Mouse (Mus musculus) midbrain, embryonic 13.5 days (tissue): ENCODE measurements at regions not wholly inside any gene's neighbourhood (a gene's known extent, or its start where the extent isn't known, plus 50 kb on each side); places are given as distances from the start of the nearest gene placed in this dataset.

Experiments
- ATAC-seq: fragments of 200-750 bp; cut with Nextera tagmentation; 2 replicates; pipeline ENCODE4 v1.8.0; 2017; ENCODE audit warnings: mild to moderate bottlenecking, moderate TSS enrichment, moderate library complexity
- H3K27ac ChIP-seq: fragments of 300-500 bp; sonication (generic); 2 replicates; pipeline ENCODE4 v1.5.1; 2015; ENCODE audit warnings: inconsistent platforms, mild to moderate bottlenecking, moderate library complexity
- H3K27me3 ChIP-seq: fragments of 300-500 bp; sonication (generic); 2 replicates; pipeline ENCODE4 v1.6.1; 2015; ENCODE audit warnings: mild to moderate bottlenecking, inconsistent platforms
- H3K36me3 ChIP-seq: fragments of 300-500 bp; sonication (generic); 2 replicates; pipeline ENCODE4 v1.6.1; 2015; ENCODE audit warnings: mild to moderate bottlenecking, inconsistent platforms
- H3K4me1 ChIP-seq: fragments of 300-500 bp; sonication (generic); replicated peaks from 2 replicates; pipeline ENCODE4 v1.6.1; 2015; ENCODE audit warnings: inconsistent platforms
- H3K4me2 ChIP-seq: fragments of 300-500 bp; sonication (generic); replicated peaks from 2 replicates; pipeline ENCODE4 v1.6.1; 2015; ENCODE audit warnings: moderate library complexity, mild to moderate bottlenecking, inconsistent platforms
- H3K4me3 ChIP-seq: fragments of 300-500 bp; sonication (generic); replicated peaks from 2 replicates; pipeline ENCODE4 v1.5.1; 2015; ENCODE audit warnings: mild to moderate bottlenecking, inconsistent platforms
- H3K9ac ChIP-seq: fragments of 300-500 bp; sonication (generic); replicated peaks from 2 replicates; pipeline ENCODE4 v1.6.1; 2015; ENCODE audit warnings: mild to moderate bottlenecking, inconsistent platforms
- H3K9me3 ChIP-seq: fragments of 300-500 bp; sonication (generic); 2 replicates; pipeline ENCODE4 v1.6.1; 2016; ENCODE audit warnings: mild to moderate bottlenecking, inconsistent platforms
- WGBS: fragments of 180-500 bp; shearing (Covaris S2); methylation state at CpG from one replicate; pipeline ENCODE4 v1.1.7; 2015; 5-methylcytosine and 5-hydroxymethylcytosine counted together

GRCm38 (mm10) chr1:57032407-57032806 lies 54.0 kb upstream of the Satb2 start:
- 84% methylated on average over 2 of the region's 2 CpGs for WGBS
- Histone ChIP-seq H3K4me1 (no peaks in the 10 kb centered on the region), H3K36me3 (no peaks in the 10 kb centered on the region), H3K4me3 (no peak overlapping the region), H3K4me2 (no peak overlapping the region), H3K9me3 (no peaks in the 10 kb centered on the region), H3K9ac (no peak overlapping the region), H3K27me3 (no peaks in the 10 kb centered on the region), H3K27ac (no peak overlapping the region)
- ATAC-seq, result no peak

- no peaks in the 10 kb centered on the region for H3K27me3 ChIP-seq
- H3K9ac ChIP-seq, result no peak overlapping the region
- no peaks in the 10 kb centered on the region for H3K36me3 ChIP-seq
- H3K4me2 ChIP-seq, result no peak overlapping the region
- ATAC-seq, result no peak
- WGBS, result 92% methylated on average over 2 of the region's 2 CpGs
- H3K27ac ChIP-seq, result no peak overlapping the region
- no peaks in the 10 kb centered on the region for H3K4me1 ChIP-seq
- no peak overlapping the region for H3K4me3 ChIP-seq
- no peaks in the 10 kb centered on the region for H3K9me3 ChIP-seq
Observed at GRCm38 (mm10) chr1:57033244-57033643, 54.8 kb upstream of the Satb2 start.

GRCm38 (mm10) chr1:57034411-57034810 lies 56.0 kb upstream of the Satb2 start:
- no peaks in the 10 kb centered on the region for H3K27me3 ChIP-seq
- ATAC-seq, result no peak
- no peaks in the 10 kb centered on the region for H3K9me3 ChIP-seq
- 88% methylated on average over 6 of the region's 6 CpGs for WGBS
- H3K27ac ChIP-seq, result no peak overlapping the region
- no peak overlapping the region for H3K9ac ChIP-seq
- no peak overlapping the region for H3K4me2 ChIP-seq
- no peaks in the 10 kb centered on the region for H3K36me3 ChIP-seq
- no peak overlapping the region for H3K4me3 ChIP-seq
- no peaks in the 10 kb centered on the region for H3K4me1 ChIP-seq

- no peaks in the 10 kb centered on the region for H3K9me3 ChIP-seq
- H3K4me2 ChIP-seq, result no peak overlapping the region
- H3K4me3 ChIP-seq, result no peak overlapping the region
- H3K27me3 ChIP-seq, result no peaks in the 10 kb centered on the region
- no peaks in the 10 kb centered on the region for H3K4me1 ChIP-seq
- no peaks in the 10 kb centered on the region for H3K36me3 ChIP-seq
- 95% methylated on average over 3 of the region's 3 CpGs for WGBS
- no peak for ATAC-seq
- no peak overlapping the region for H3K27ac ChIP-seq
- H3K9ac ChIP-seq, result no peak overlapping the region
Observed at GRCm38 (mm10) chr1:57036382-57036781, 57.9 kb upstream of the Satb2 start.

- 61% methylated on average over 8 of the region's 8 CpGs for WGBS
- Histone ChIP-seq H3K9ac (no peak overlapping the region), H3K27ac (no peak overlapping the region), H3K9me3 (no peaks in the 10 kb centered on the region), H3K4me2 (no peak overlapping the region), H3K27me3 (0 out of 2 replicates have a peak, but pooled peaks cover 5% of the 10 kb centered on the region), H3K36me3 (no peaks in the 10 kb centered on the region), H3K4me1 (no peaks in the 10 kb centered on the region), H3K4me3 (no peak overlapping the region)
- no peak for ATAC-seq
Observed at GRCm38 (mm10) chr1:57040201-57040600, 61.8 kb upstream of the Satb2 start.

- Histone ChIP-seq H3K36me3 (no peaks in the 10 kb centered on the region), H3K27ac (no peak overlapping the region), H3K4me2 (no peak overlapping the region), H3K9me3 (no peaks in the 10 kb centered on the region), H3K4me3 (no peak overlapping the region), H3K27me3 (0 out of 2 replicates have a peak, but pooled peaks cover 5% of the 10 kb centered on the region), H3K9ac (no peak overlapping the region), H3K4me1 (no peaks in the 10 kb centered on the region)
- ATAC-seq, result no peak
Observed at GRCm38 (mm10) chr1:57041578-57041977, 63.1 kb upstream of the Satb2 start.

GRCm38 (mm10) chr1:57053836-57054235 lies 75.4 kb upstream of the Satb2 start:
- ATAC-seq, result no peak
- no peak overlapping the region for H3K27ac ChIP-seq
- H3K4me1 ChIP-seq, result no peaks in the 10 kb centered on the region
- H3K4me3 ChIP-seq, result no peak overlapping the region
- H3K4me2 ChIP-seq, result no peak overlapping the region
- H3K36me3 ChIP-seq, result no peaks in the 10 kb centered on the region
- peaks cover 62% of the 10 kb centered on the region for H3K27me3 ChIP-seq
- WGBS, result 86% methylated on average over 4 of the region's 4 CpGs
- no peaks in the 10 kb centered on the region for H3K9me3 ChIP-seq
- no peak overlapping the region for H3K9ac ChIP-seq

GRCm38 (mm10) chr1:57055976-57056375 lies 77.5 kb upstream of the Satb2 start:
- Histone ChIP-seq H3K4me3 (no peak overlapping the region), H3K36me3 (no peaks in the 10 kb centered on the region), H3K27me3 (peaks cover 73% of the 10 kb centered on the region), H3K27ac (no peak overlapping the region), H3K9me3 (no peaks in the 10 kb centered on the region), H3K4me2 (no peak overlapping the region), H3K9ac (no peak overlapping the region), H3K4me1 (0 out of 2 replicates have a peak, but pooled peaks cover 5% of the 10 kb centered on the region)
- ATAC-seq, result no peak
- WGBS, result 85% methylated on average over 9 of the region's 9 CpGs

GRCm38 (mm10) chr1:57059216-57059615 lies 80.8 kb upstream of the Satb2 start:
- Histone ChIP-seq H3K4me2 (no peak overlapping the region), H3K27ac (no peak overlapping the region), H3K27me3 (peaks cover 79% of the 10 kb centered on the region), H3K4me1 (0 out of 2 replicates have a peak, but pooled peaks cover 5% of the 10 kb centered on the region), H3K36me3 (no peaks in the 10 kb centered on the region), H3K9me3 (no peaks in the 10 kb centered on the region), H3K4me3 (no peak overlapping the region), H3K9ac (no peak overlapping the region)
- WGBS, result 13% methylated on average over 3 of the region's 3 CpGs
- ATAC-seq, result no peak

- Histone ChIP-seq H3K36me3 (no peaks in the 10 kb centered on the region), H3K27ac (no peak overlapping the region), H3K9ac (no peak overlapping the region), H3K9me3 (no peaks in the 10 kb centered on the region), H3K4me1 (no peaks in the 10 kb centered on the region), H3K27me3 (peaks cover 25% of the 10 kb centered on the region; the same call in 1 of the 2 replicates), H3K4me2 (no peak overlapping the region), H3K4me3 (no peak overlapping the region)
- ATAC-seq, result no peak
- WGBS, result 83% methylated on average over 3 of the region's 3 CpGs
Observed at GRCm38 (mm10) chr1:57075221-57075620, 96.8 kb upstream of the Satb2 start.

- no peak overlapping the region for H3K27ac ChIP-seq
- no peak overlapping the region for H3K4me2 ChIP-seq
- H3K36me3 ChIP-seq, result no peaks in the 10 kb centered on the region
- H3K9me3 ChIP-seq, result no peaks in the 10 kb centered on the region
- ATAC-seq, result no peak
- H3K27me3 ChIP-seq, result peaks cover 31% of the 10 kb centered on the region; the same call in 1 of the 2 replicates
- no peak overlapping the region for H3K4me3 ChIP-seq
- no peak overlapping the region for H3K9ac ChIP-seq
- 59% methylated on average over 8 of the region's 8 CpGs for WGBS
- H3K4me1 ChIP-seq, result no peaks in the 10 kb centered on the region
Observed at GRCm38 (mm10) chr1:57076696-57077095, 98.2 kb upstream of the Satb2 start.

- ATAC-seq, result no peak
- WGBS, result 75% methylated on average over 4 of the region's 4 CpGs
- Histone ChIP-seq H3K4me1 (peaks cover 14% of the 10 kb centered on the region), H3K27me3 (peaks cover 34% of the 10 kb centered on the region), H3K9ac (no peak overlapping the region), H3K9me3 (no peaks in the 10 kb centered on the region), H3K27ac (no peak overlapping the region), H3K4me3 (no peak overlapping the region), H3K36me3 (no peaks in the 10 kb centered on the region), H3K4me2 (no peak overlapping the region)
Observed at GRCm38 (mm10) chr1:57080306-57080705, 101.9 kb upstream of the Satb2 start.

- H3K36me3 ChIP-seq, result no peaks in the 10 kb centered on the region
- H3K4me1 ChIP-seq, result peaks cover 14% of the 10 kb centered on the region
- peak; percentile 80 for ATAC-seq
- peak overlapping the region; percentile 14; the same call in 1 of the 2 replicates for H3K9ac ChIP-seq
- peak overlapping the region; percentile 25 for H3K4me3 ChIP-seq
- H3K27ac ChIP-seq, result no peak overlapping the region
- peaks cover 25% of the 10 kb centered on the region for H3K27me3 ChIP-seq
- peak overlapping the region; percentile 48 for H3K4me2 ChIP-seq
- WGBS, result 15% methylated on average over 17 of the region's 17 CpGs
- H3K9me3 ChIP-seq, result no peaks in the 10 kb centered on the region
Observed at GRCm38 (mm10) chr1:57083134-57083533, 104.7 kb upstream of the Satb2 start.
